9 mouse cellular contexts compared by ENCODE assay signal in the genomic region with DNA sequence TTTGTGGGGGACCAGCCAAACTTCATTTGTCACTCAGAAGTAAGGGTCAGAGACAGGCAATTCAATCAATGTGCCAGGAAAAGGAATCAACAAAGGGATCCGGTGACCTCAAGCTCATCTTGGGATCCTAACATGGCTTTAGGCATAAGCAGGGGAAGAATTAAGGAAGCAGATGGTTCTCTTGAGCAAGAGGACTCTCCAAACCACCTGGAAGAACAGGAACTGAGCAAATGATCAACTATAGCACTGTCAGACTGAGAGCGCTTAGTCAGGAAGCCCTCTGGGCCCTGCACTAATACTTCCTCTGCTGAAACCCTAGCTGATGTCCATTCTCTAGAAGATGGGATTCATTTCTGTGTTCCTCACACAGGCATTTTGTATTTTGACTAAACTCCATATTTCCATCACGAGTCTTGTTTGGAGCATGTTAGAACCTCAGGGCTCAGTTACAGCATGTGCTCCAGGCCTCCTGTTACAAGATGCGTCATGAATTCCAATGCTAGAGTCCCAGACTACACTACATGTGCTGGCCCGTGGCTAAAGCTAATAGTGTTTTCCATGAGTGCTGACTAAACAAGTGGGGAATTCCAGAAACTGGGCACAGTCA. TPM values are rescaled to one million over a fixed set of nuclear protein-coding genes. Genes with fewer than 3 reads are reported as not detected.
DNase-seq lines count a peak whose midpoint lies in the region; ATAC-seq lines count a peak whose summit lies in the region.
"Had no signal": no experiment of that assay in that cellular context is flagged by ENCODE, and none has a peak within 500 bp of the region (broad histone marks: within the 10 kb centered on the region; RNA-seq: fewer than 3 reads in every experiment).

No protein-coding gene starts in this region.

- no peak for DNase-seq in limb, embryonic 10.5 days (ENCODE audit: low spot score)
- peak; percentile 44 to 57 for DNase-seq in kidney, postnatal 36 days
- DNase-seq in ovary, postnatal 36 days (ENCODE audit: low spot score) = no peak
- no peak for DNase-seq in left cerebral cortex, postnatal 25 days (ENCODE audit: low spot score in 2 of 2)

- H3K4me2 ChIP-seq in limb, embryonic 15.5 days = no peak overlapping the region
- H3K4me2 ChIP-seq in embryonic facial prominence, embryonic 15.5 days (replicated peaks) = no peak overlapping the region
- no peak overlapping the region for H3K4me2 ChIP-seq in forebrain, embryonic 16.5 days (ENCODE audit: low read length)
- H3K4me2 ChIP-seq: limb, embryonic 13.5 days had no signal

- no peak overlapping the region for H3K9ac ChIP-seq in limb, embryonic 15.5 days
- no peak overlapping the region for H3K9ac ChIP-seq in embryonic facial prominence, embryonic 15.5 days
- H3K9ac ChIP-seq in forebrain, embryonic 16.5 days (replicated peaks; ENCODE audit: low read depth, low read length) = no peak overlapping the region
- H3K9ac ChIP-seq: limb, embryonic 13.5 days had no signal

- H3K27ac ChIP-seq in limb, embryonic 15.5 days = peak overlapping the region; percentile 63
- no peak overlapping the region for H3K27ac ChIP-seq in limb, embryonic 10.5 days
- H3K27ac ChIP-seq in embryonic facial prominence, embryonic 15.5 days (replicated peaks) = peak overlapping the region; percentile 75
- no peak overlapping the region for H3K27ac ChIP-seq in forebrain, embryonic 16.5 days (ENCODE audit: low read length)
- H3K27ac ChIP-seq: limb, embryonic 13.5 days had no signal

- no peaks in the 10 kb centered on the region for H3K27me3 ChIP-seq in limb, embryonic 15.5 days
- no peaks in the 10 kb centered on the region for H3K27me3 ChIP-seq in limb, embryonic 10.5 days (ENCODE audit: low read depth, poor library complexity, severe bottlenecking)
- no peaks in the 10 kb centered on the region for H3K27me3 ChIP-seq in embryonic facial prominence, embryonic 15.5 days
- no peaks in the 10 kb centered on the region for H3K27me3 ChIP-seq in forebrain, embryonic 16.5 days (replicated peaks; ENCODE audit: control insufficient read depth, insufficient read depth, low read length)
- H3K27me3 ChIP-seq: limb, embryonic 13.5 days had no signal

- WGBS in limb, embryonic 15.5 days = 64% methylated on average over 5 of the region's 5 CpGs
- 82% methylated on average over 5 of the region's 5 CpGs for WGBS in limb, embryonic 10.5 days
- 56% methylated on average over 5 of the region's 5 CpGs for WGBS in embryonic facial prominence, embryonic 15.5 days
- WGBS in forebrain, embryonic 16.5 days = 87% methylated on average over 5 of the region's 5 CpGs

- no peaks in the 10 kb centered on the region for H3K9me3 ChIP-seq in limb, embryonic 15.5 days
- H3K9me3 ChIP-seq in limb, embryonic 10.5 days (replicated peaks) = no peaks in the 10 kb centered on the region
- H3K9me3 ChIP-seq in embryonic facial prominence, embryonic 15.5 days (replicated peaks) = no peaks in the 10 kb centered on the region
- no peaks in the 10 kb centered on the region for H3K9me3 ChIP-seq in forebrain, embryonic 16.5 days (ENCODE audit: control insufficient read depth, low read length)
- H3K9me3 ChIP-seq: limb, embryonic 13.5 days had no signal

- ATAC-seq in limb, embryonic 15.5 days (ENCODE audit: insufficient number of reproducible peaks, low FRiP score, low TSS enrichment, low read depth) = 0 out of 2 replicates have a peak, but pooled peaks have one; percentile 27
- ATAC-seq in embryonic facial prominence, embryonic 15.5 days (ENCODE audit: insufficient number of reproducible peaks, low FRiP score, low TSS enrichment, low read depth) = 0 out of 2 replicates have a peak, but pooled peaks have one; percentile 43
- 0 out of 2 replicates have a peak, but pooled peaks have one; percentile 17 for ATAC-seq in neutrophil, adult 5-6 weeks (ENCODE audit: extremely low read depth, insufficient number of reproducible peaks, low FRiP score, poor library complexity, severe bottlenecking)
- no peak for ATAC-seq in forebrain, embryonic 16.5 days

- H3K36me3 ChIP-seq in limb, embryonic 15.5 days = no peaks in the 10 kb centered on the region
- H3K36me3 ChIP-seq in limb, embryonic 10.5 days = no peaks in the 10 kb centered on the region
- no peaks in the 10 kb centered on the region for H3K36me3 ChIP-seq in embryonic facial prominence, embryonic 15.5 days
- H3K36me3 ChIP-seq in forebrain, embryonic 16.5 days (ENCODE audit: control insufficient read depth, insufficient read depth) = no peaks in the 10 kb centered on the region
- H3K36me3 ChIP-seq: limb, embryonic 13.5 days had no signal

- H3K4me1 ChIP-seq in limb, embryonic 15.5 days = peaks cover 8% of the 10 kb centered on the region
- peaks cover 4% of the 10 kb centered on the region for H3K4me1 ChIP-seq in limb, embryonic 10.5 days
- H3K4me1 ChIP-seq in embryonic facial prominence, embryonic 15.5 days = peaks cover 3% of the 10 kb centered on the region; the same call in 1 of the 2 replicates
- H3K4me1 ChIP-seq in forebrain, embryonic 16.5 days (replicated peaks; ENCODE audit: control insufficient read depth, insufficient read depth, low read length) = peaks cover 6% of the 10 kb centered on the region
- H3K4me1 ChIP-seq: limb, embryonic 13.5 days had no signal

- H3K4me3 ChIP-seq in limb, embryonic 15.5 days = no peak overlapping the region
- H3K4me3 ChIP-seq in limb, embryonic 10.5 days = no peak overlapping the region
- no peak overlapping the region for H3K4me3 ChIP-seq in embryonic facial prominence, embryonic 15.5 days (replicated peaks)
- no peak overlapping the region for H3K4me3 ChIP-seq in forebrain, embryonic 16.5 days (replicated peaks; ENCODE audit: low read length)
- H3K4me3 ChIP-seq: limb, embryonic 13.5 days had no signal

- intact Hi-C loops in left cerebral cortex, postnatal 25 days (cut with DNase I) = loop anchor here (5.0 kb wide), 1 partner anchor 144 kb away; no protein-coding TSS in a partner anchor

RNA-seq across cellular contexts. Expression of a gene that starts 39.3 kb away (rescaled TPM):
- polyA plus RNA-seq in limb, embryonic 15.5 days (2015; fragmentation: Nextera tagmentation; extraction: Ambion mirVana) = 0.13 and 0.56 TPM in 2 replicates
- 0.16 TPM in 1 of 2 replicates, not detected in the other for polyA plus RNA-seq in limb, embryonic 10.5 days (2016; fragmentation: Nextera tagmentation; extraction: Ambion mirVana)
- polyA plus RNA-seq in embryonic facial prominence, embryonic 15.5 days (2015; fragmentation: Nextera tagmentation; extraction: Ambion mirVana) = 0.25 and 0.41 TPM in 2 replicates
- 295 and 306 TPM in 2 replicates for total RNA-seq in neutrophil, adult 5-6 weeks (2017)
- polyA plus RNA-seq in forebrain, embryonic 16.5 days (2015; fragmentation: Nextera tagmentation; extraction: Ambion mirVana) = not detected in 2 replicates
- not detected for total RNA-seq in left cerebral cortex, postnatal 25 days (2021)

RNA-seq across cellular contexts. Expression of a gene that starts 55.5 kb away (rescaled TPM):
- 0.44 TPM in 1 of 2 replicates, not detected in the other for polyA plus RNA-seq in limb, embryonic 15.5 days (2015; fragmentation: Nextera tagmentation; extraction: Ambion mirVana)
- polyA plus RNA-seq in limb, embryonic 10.5 days (2016; fragmentation: Nextera tagmentation; extraction: Ambion mirVana) = not detected in 2 replicates
- 0.46 and 0.80 TPM in 2 replicates for polyA plus RNA-seq in embryonic facial prominence, embryonic 15.5 days (2015; fragmentation: Nextera tagmentation; extraction: Ambion mirVana)
- total RNA-seq in neutrophil, adult 5-6 weeks (2017) = 513 and 543 TPM in 2 replicates
- polyA plus RNA-seq in forebrain, embryonic 16.5 days (2015; fragmentation: Nextera tagmentation; extraction: Ambion mirVana) = 0.18 and 0.40 TPM in 2 replicates
- 1 to 10 TPM; 6.4 to 7.2 TPM for total RNA-seq in left cerebral cortex, postnatal 25 days (2021)
- polyA plus RNA-seq: limb, embryonic 13.5 days had no signal

Comparison
In these comparisons a context has a peak if more than half of its experiments do, and no peak if none do; other contexts are left out.
1. H3K27ac ChIP-seq: peak in limb, embryonic 15.5 days (single experiment) and embryonic facial prominence, embryonic 15.5 days (single experiment); none in limb, embryonic 10.5 days (single experiment) and forebrain, embryonic 16.5 days (single experiment).
2. DNase-seq: peak in kidney, postnatal 36 days (2 of 2); none in limb, embryonic 10.5 days (single experiment), ovary, postnatal 36 days (single experiment) and left cerebral cortex, postnatal 25 days (0 of 2).